Mouse (Mus musculus): ENCODE measurements around the gene Zmym2.
"Not testable (repeated sequence)": the region's sequence is repeated elsewhere in the genome, so short reads cannot be mapped to it uniquely, and the experiment has no call there.

Gene Zmym2

GRCm38 (mm10) chr14:56886594-56887513, at the start of gene Zmym2:
Zmym2 (plus strand) TSS chr14:56886653.
- DNase-seq (ENCODE audit: low read depth, low spot score), result peak; percentile 40

GRCm38 (mm10) chr14:56844033-56844432, 42.4 kb upstream of the Zmym2 start:
- DNase-seq (ENCODE audit: low read depth, low spot score), result no peak

- DNase-seq (ENCODE audit: low read depth, low spot score), result no peak
These were observed 41.9 kb upstream of the Zmym2 start for GRCm38 (mm10) chr14:56844507-56844906.

GRCm38 (mm10) chr14:56848322-56848721, 38.1 kb upstream of the Zmym2 start:
- DNase-seq (ENCODE audit: low read depth, low spot score), result no peak

- no peak for DNase-seq (ENCODE audit: low read depth, low spot score)
These were observed 36.8 kb upstream of the Zmym2 start for GRCm38 (mm10) chr14:56849681-56850080.

GRCm38 (mm10) chr14:56864041-56864440, 22.4 kb upstream of the Zmym2 start:
- no peak for DNase-seq (ENCODE audit: low read depth, low spot score)

- no peak for DNase-seq (ENCODE audit: low read depth, low spot score)
These were observed 21.8 kb upstream of the Zmym2 start for GRCm38 (mm10) chr14:56864641-56865040.

- not testable (repeated sequence) for DNase-seq (ENCODE audit: low read depth, low spot score)
These were observed 21.3 kb upstream of the Zmym2 start for GRCm38 (mm10) chr14:56865112-56865511.

- DNase-seq (ENCODE audit: low read depth, low spot score), result no peak
These were observed 12.9 kb upstream of the Zmym2 start for GRCm38 (mm10) chr14:56873525-56873924.

GRCm38 (mm10) chr14:56875586-56876159, 10.8 kb upstream of the Zmym2 start:
- no peak for DNase-seq (ENCODE audit: low read depth, low spot score)

GRCm38 (mm10) chr14:56881271-56881670, 5.2 kb upstream of the Zmym2 start:
- DNase-seq (ENCODE audit: low read depth, low spot score), result no peak

GRCm38 (mm10) chr14:56883431-56883830, 3.0 kb upstream of the Zmym2 start:
- no peak for DNase-seq (ENCODE audit: low read depth, low spot score)

GRCm38 (mm10) chr14:56885308-56885771, 1.1 kb upstream of the Zmym2 start:
- peak; percentile 84 for DNase-seq (ENCODE audit: low read depth, low spot score)

GRCm38 (mm10) chr14:56885986-56886593, 363 bp upstream of the Zmym2 start:
- DNase-seq (ENCODE audit: low read depth, low spot score), result peak; percentile 46

- no peak for DNase-seq (ENCODE audit: low read depth, low spot score)
These were observed 1.0 kb downstream of the Zmym2 start for GRCm38 (mm10) chr14:56887514-56887880.

- peak; percentile 49 for DNase-seq (ENCODE audit: low read depth, low spot score)
These were observed 1.4 kb downstream of the Zmym2 start for GRCm38 (mm10) chr14:56887887-56888286.

- DNase-seq (ENCODE audit: low read depth, low spot score), result no peak
These were observed 2.0 kb downstream of the Zmym2 start for GRCm38 (mm10) chr14:56888416-56888815.

GRCm38 (mm10) chr14:56894417-56894816, 8.0 kb downstream of the Zmym2 start:
- no peak for DNase-seq (ENCODE audit: low read depth, low spot score)

GRCm38 (mm10) chr14:56896521-56896920, 10.1 kb downstream of the Zmym2 start:
- no peak for DNase-seq (ENCODE audit: low read depth, low spot score)

GRCm38 (mm10) chr14:56897475-56897874, 11.0 kb downstream of the Zmym2 start:
- DNase-seq (ENCODE audit: low read depth, low spot score), result no peak

GRCm38 (mm10) chr14:56899656-56900055, 13.2 kb downstream of the Zmym2 start:
- no peak for DNase-seq (ENCODE audit: low read depth, low spot score)

GRCm38 (mm10) chr14:56903039-56903438, 16.6 kb downstream of the Zmym2 start:
- DNase-seq (ENCODE audit: low read depth, low spot score), result no peak

Data from c-Kit-negative CD71-positive TER-119-positive erythroid progenitor cells, embryonic 14.5 days (primary cell).